Mouse (Mus musculus) cortical plate, adult 2 months (tissue): ENCODE measurements around the gene Prr14. TPM values are rescaled to one million over a fixed set of nuclear protein-coding genes. Genes with fewer than 3 reads are reported as not detected.
"Not testable (repeated sequence)": the region's sequence is repeated elsewhere in the genome, so short reads cannot be mapped to it uniquely, and the experiment has no call there.

Experiments
- H3K27ac ChIP-seq: fragments of 200-500 bp; 2 replicates; pipeline ENCODE4 v1.5.1; 2012; ENCODE audit warnings: low read length, control low read depth, inconsistent platforms; ENCODE audit not compliant: insufficient read depth
- H3K4me1 ChIP-seq: fragments of 200-500 bp; 2 replicates; pipeline ENCODE4 v1.6.1; 2011; ENCODE audit warnings: low read length; ENCODE audit not compliant: control insufficient read depth, insufficient read depth
- H3K4me3 ChIP-seq: fragments of 200-500 bp; 2 replicates; pipeline ENCODE4 v1.5.1; 2011; ENCODE audit warnings: mild to moderate bottlenecking, low read length, control low read depth; ENCODE audit not compliant: insufficient read depth
- CTCF ChIP-seq: fragments of 200-500 bp; IDR thresholded peaks from 2 replicates; pipeline ENCODE4 v1.5.1; 2011; ENCODE audit warnings: mild to moderate bottlenecking, control low read depth, low read length; ENCODE audit not compliant: insufficient read depth; ENCODE audit errors: extremely low read depth
- POLR2A ChIP-seq: fragments of 200-500 bp; IDR thresholded peaks from 2 replicates; pipeline ENCODE4 v1.6.1; 2011; ENCODE audit warnings: mild to moderate bottlenecking, low read length, control low read depth; ENCODE audit not compliant: insufficient read depth; ENCODE audit errors: extremely low read depth
- polyA plus RNA-seq: library from polyadenylated mRNA; depleted of rRNA; stranded (reverse); fragments of >200 nt; gene quantifications from 2 replicates; pipeline ENCODE4 v1.2.3, GENCODE M21; 2012; rRNA removed

Prr14 gene
- polyA plus RNA-seq, result 44.0 and 44.8 TPM in 2 replicates

DNA sequence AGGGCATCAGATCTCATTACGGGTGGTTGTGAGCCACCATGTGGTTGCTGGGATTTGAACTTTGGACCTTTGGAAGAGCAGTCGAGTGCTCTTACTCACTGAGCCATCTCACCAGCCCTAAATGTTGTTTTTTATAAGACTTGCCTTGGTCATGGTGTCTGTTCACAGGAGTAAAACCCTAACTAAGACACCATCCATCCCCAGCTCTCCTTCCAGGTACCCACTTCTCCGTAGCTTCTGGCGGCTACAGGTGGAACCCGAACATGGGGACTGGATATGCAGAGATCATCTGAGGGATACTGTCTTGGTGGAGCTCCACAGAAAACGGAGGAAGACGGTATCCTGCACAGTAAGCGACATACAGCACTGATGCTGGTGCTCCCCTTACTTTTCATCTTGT lies at the start of gene Prr14:
Gene Prr14, plus strand, starts transcription at position 301 of the 400 bp plus-strand sequence.
- not testable (repeated sequence) for H3K27ac ChIP-seq, H3K4me1 ChIP-seq, H3K4me3 ChIP-seq

DNA sequence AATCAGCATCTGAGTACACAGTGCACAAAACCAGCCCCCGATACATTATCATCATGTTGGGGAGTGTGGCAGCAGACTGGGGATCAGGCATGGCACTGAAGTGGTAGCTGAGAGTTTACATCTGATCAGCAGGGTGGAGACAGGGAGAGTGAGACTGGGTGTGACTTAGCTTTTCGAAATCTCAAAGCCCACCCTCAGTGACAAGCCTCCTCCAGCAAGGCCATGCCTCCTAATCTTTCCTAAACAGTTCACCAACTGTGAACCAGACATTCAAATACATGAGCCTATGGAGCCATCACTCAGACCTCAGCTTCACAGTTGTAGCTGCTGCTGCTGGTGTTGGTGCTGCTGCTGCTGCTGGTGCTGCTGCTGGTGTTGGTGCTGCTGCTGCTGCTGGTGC lies 48.0 kb upstream of the Prr14 start:
- H3K4me3 ChIP-seq, result no peak overlapping the region
- no peak overlapping the region for H3K27ac ChIP-seq
- no peaks in the 10 kb centered on the region for H3K4me1 ChIP-seq
- TF ChIP-seq CTCF, result no peak
- no peak for TF ChIP-seq POLR2A

DNA sequence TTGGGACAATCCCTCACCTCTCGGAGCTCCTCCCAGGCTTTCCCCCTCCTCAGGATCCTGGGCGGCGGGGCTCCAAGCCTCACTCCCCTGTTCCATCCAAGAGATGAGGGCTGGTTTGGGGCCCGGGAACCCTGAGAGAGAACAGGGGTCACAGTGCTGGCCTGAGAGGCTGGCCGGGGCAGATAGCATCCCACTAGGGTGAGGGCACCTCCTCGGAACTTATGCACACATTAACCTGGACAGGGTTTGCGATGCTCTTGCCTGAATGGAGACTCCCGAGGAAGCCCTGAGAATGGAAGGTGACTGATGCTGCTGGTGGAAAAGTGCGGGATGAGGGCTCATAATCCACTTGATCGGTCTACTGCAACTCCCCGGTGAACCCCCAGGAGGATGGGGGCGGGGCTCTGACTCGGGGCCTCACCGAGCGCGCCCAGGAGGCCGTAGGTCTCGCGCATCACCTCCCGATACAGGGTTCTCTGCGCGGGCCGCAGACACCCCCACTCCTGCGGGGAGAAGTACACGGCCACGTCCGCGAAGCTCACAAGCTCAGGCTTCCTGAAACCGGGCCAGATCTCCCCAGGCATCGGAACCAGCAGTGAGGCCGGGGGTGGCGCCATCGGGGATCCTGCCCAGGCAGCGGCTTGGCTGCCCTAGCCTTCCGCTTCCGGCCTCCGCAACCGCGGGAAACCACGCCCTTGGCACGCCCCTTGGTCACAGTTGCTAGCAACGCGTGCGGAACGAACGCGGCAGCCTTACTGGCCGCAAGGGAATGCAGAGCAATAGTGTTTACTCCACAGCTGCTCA lies 37.8 kb upstream of the Prr14 start, which contains the start of gene Zfp688:
Gene Zfp688, minus strand, starts transcription at position 681 of the 804 bp plus-strand sequence.
- TF ChIP-seq CTCF (no peak), POLR2A (peak; percentile 79)
- peak within 1 kb of the TSS; percentile 83 for H3K4me3 ChIP-seq
- H3K4me1 ChIP-seq, result no peaks in the 10 kb centered on the region
- 0 out of 2 replicates have a peak within 1 kb of the TSS, but pooled peaks have one; percentile 18 for H3K27ac ChIP-seq

DNA sequence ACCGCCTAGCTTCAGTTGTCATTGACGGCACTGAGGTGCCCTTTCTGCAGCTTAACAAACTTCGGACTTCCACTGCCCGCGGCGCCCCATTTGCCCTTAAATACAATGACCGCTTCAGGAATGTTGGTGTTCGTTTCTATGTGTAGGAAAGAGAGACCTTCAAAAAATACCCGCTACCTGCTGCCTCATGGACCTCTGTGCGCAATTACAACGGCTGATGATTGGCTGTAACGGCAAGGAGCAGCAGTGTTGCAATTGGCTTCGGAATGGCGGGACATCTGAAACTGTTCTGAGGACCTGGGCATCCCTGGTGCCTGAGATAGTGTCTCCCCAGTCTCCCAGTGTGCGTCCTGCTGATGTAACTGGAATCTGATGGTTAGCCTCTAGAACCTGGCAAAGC lies 37.2 kb upstream of the Prr14 start:
- Histone ChIP-seq H3K4me3 (peak overlapping the region; percentile 83), H3K27ac (no peak overlapping the region), H3K4me1 (no peaks in the 10 kb centered on the region)
- no peak for TF ChIP-seq POLR2A
- no peak for TF ChIP-seq CTCF

DNA sequence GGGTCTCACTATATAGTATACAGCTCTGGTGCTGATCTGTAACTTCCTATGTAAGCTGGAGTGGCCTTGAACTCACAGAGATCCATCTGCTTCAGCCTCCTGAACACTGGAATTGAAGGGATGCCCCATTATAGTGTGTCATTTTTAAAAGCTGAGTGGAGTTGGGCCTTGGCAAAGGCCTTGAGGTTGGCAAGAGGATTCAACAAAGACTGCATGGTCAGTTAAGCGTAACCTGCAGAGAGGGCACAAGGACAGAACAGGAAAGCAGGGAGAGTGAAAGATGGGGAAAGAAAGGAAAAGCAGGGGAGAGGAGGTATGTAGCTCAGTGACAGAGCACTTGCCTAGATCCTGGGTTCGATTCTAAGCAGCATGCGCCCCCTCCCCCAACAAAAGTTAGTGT lies 34.1 kb upstream of the Prr14 start:
- TF ChIP-seq POLR2A (no peak), CTCF (no peak)
- Histone ChIP-seq H3K27ac (no peak overlapping the region), H3K4me1 (no peaks in the 10 kb centered on the region), H3K4me3 (no peak overlapping the region)

DNA sequence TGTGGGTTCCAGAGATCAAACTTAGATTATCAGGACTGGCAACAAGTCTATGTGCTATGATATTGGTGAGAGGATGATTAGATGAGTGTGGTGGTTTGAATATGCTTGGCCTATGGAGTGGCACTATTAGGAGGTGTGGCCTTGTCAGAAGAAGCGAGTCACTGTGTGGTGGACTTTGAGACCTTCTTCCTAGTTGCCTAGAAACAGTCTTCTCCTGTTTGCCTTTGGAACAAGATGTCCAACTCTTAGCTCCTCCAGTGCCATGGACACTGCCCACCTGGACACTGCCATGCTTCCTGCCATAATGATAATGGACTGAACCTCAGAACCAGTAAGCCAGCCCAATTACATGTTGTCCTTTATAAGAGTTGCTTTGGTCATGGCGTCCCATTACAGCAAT lies 33.5 kb upstream of the Prr14 start:
- Histone ChIP-seq H3K27ac (no peak overlapping the region), H3K4me1 (no peaks in the 10 kb centered on the region), H3K4me3 (no peak overlapping the region)
- TF ChIP-seq POLR2A, result no peak
- TF ChIP-seq CTCF, result no peak

DNA sequence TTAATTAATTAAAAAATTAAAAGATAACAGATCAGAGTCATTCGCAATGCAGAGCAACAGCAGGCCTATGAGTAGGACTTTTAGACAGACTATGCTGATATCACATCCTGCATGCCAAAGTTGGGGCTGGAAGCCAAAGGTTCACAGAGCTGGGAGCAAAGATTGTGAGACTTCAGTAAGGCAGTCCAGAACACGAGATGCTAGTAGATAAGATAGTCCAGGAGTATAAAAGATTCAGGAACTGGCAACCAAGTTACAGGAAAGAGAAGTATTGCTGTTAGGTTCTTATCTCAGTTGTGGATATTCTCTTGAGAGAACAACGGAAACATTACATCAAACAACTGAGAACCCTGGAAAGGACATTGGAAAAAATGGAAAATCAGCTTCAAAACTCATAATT lies 33.1 kb upstream of the Prr14 start:
- Histone ChIP-seq H3K27ac (no peak overlapping the region), H3K4me1 (no peaks in the 10 kb centered on the region), H3K4me3 (no peak overlapping the region)
- TF ChIP-seq POLR2A (no peak), CTCF (no peak)

DNA sequence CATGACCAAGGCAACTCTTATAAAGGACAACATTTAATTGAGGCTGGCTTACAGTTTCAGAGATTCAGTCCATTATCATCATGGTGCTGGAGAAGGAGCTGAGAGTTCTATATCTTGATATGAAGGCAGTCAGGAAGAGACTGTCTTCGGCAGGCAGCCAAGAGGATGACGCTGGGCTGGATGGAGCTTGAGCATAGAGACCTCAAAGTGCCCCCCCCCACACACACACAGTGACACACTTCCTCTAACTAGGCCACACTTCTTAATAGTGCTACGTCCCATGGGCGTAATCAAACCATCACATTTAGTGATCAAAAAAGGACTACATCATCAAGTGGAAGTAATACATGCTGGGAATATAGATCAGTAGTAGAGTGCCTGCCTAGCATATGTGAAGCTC lies 24.2 kb upstream of the Prr14 start:
- H3K27ac ChIP-seq, result no peak overlapping the region
- H3K4me1 ChIP-seq, result no peaks in the 10 kb centered on the region
- TF ChIP-seq CTCF, result no peak
- TF ChIP-seq POLR2A, result no peak
- no peak overlapping the region for H3K4me3 ChIP-seq

DNA sequence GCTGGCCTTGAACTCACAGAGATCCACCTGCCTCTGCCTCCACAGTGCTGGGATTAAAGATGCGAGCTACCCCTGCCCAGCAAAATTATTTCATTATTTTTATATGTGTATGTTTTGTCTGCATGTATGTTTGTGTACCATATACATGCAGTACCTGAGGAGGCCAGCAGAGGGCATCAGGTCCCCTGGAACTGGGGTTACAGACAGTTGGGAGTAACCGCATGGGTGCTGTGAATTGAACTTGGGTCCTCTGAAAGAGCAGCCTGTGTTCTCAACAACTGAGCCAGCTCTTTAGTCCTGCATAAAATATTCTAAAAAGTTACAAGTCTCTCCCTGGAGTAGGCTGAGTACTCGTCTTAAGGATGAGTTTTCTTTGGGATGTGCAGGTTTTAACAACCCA lies 21.7 kb upstream of the Prr14 start:
- H3K4me1 ChIP-seq, result no peaks in the 10 kb centered on the region
- H3K27ac ChIP-seq, result no peak overlapping the region
- TF ChIP-seq POLR2A (no peak), CTCF (no peak)
- H3K4me3 ChIP-seq, result no peak overlapping the region

DNA sequence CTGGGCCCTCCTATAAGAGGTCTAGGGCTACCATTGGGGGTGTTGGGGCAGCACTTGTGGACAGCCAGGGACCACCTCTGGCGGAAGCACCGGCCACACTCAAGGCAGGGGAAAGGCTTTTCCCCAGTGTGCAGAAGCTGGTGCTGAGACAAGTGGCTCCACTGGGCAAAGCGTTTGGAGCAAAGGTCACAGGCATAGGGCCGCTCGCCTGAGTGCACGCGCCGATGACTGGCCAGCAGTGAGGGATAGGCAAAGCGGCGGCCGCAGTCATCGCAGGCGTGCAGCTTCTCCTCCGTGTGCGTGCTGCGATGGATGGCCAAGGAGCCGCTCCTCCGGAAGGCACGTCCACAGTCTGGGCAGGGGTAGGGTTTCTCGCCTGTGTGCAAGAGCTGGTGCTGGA lies 15.4 kb upstream of the Prr14 start:
- TF ChIP-seq CTCF, result no peak
- no peak for TF ChIP-seq POLR2A
- Histone ChIP-seq H3K4me1 (no peaks in the 10 kb centered on the region; the same call in 1 of the 2 replicates), H3K4me3 (no peak overlapping the region), H3K27ac (no peak overlapping the region)
